In the genomic region with DNA sequence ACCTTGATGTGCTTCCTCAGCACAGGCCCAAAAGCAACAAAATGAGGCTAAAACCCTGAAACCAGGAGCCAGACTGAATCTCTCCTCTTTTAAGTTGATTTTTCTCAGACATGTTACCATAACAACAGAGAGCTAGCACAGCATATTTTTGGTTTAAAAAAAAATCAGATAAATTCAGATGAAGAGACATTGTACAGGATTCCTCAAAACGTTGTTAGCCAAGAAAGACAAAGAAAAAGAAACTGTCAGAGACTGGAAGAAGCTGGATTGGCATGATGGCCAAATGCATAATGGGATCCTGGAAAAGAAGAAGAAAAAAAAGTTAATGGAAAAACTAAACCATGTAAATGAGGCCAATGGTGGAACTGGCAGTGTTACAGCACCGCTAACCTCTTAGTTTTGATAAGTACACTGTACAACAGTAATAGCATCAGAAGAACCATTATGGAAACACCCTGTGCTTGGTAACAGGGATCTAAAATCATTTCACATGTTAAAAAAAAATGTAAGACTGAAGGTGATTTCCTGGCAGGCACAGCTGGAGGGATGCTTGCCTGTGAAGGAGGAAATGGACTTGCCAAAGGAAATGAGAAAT, we compare ENCODE assay signal across 18 mouse cellular contexts.
DNase-seq lines count a peak whose midpoint lies in the region; ATAC-seq and TF ChIP-seq lines count a peak whose summit lies in the region.
"Had no signal": no experiment of that assay in that cellular context is flagged by ENCODE, and none has a peak within 500 bp of the region (broad histone marks: within the 10 kb centered on the region; RNA-seq: fewer than 3 reads in every experiment).

No protein-coding gene starts in this region.

- TF ChIP-seq POLR2A in cerebellum, adult 2 months (IDR thresholded peaks at IDR 0.05; ENCODE audit: borderline replicate concordance, insufficient read depth, low read length) = no peak

- DNase-seq in heart, postnatal 10 days = peak; percentile 8 to 9
- no peak for DNase-seq in heart, adult 8-10 months (ENCODE audit: low spot score)
- DNase-seq in left cerebral cortex, adult 2 months (ENCODE audit: extremely low spot score in 1 of 2, low spot score in 2 of 2) = no peak
- no peak for DNase-seq in left cerebral cortex, postnatal 36 days (ENCODE audit: low spot score in 2 of 2)
- peak; percentile 34 for DNase-seq in brain, embryonic 18.5 days (ENCODE audit: low read depth, low spot score)
- peak; percentile 79 for DNase-seq in lung, postnatal 0 days (ENCODE audit: low spot score)
- DNase-seq in adrenal gland, adult 18-20 months (ENCODE audit: low spot score in 2 of 2) = no peak
- no peak for DNase-seq in cerebellum, adult 2 months
- DNase-seq: adrenal gland, adult 2 months; cerebellum, adult 9-11 months; heart, postnatal 36 days; left cerebral cortex, postnatal 4 days; liver; right cerebral cortex, postnatal 25 days; thymus, adult 18-20 months had no signal

- H3K36me3 ChIP-seq in lung, postnatal 0 days (ENCODE audit: insufficient read depth, low read length) = no peaks in the 10 kb centered on the region
- H3K36me3 ChIP-seq: heart, embryonic 12.5 days had no signal

- H3K4me3 ChIP-seq in left cerebral cortex, adult 2 months = no peak overlapping the region
- no peak overlapping the region for H3K4me3 ChIP-seq in lung, postnatal 0 days (ENCODE audit: low read depth, low read length)
- H3K4me3 ChIP-seq in cerebellum, adult 2 months (replicated peaks; ENCODE audit: insufficient read depth, low read depth, low read length) = no peak overlapping the region
- H3K4me3 ChIP-seq: heart, embryonic 12.5 days had no signal

- H3K9ac ChIP-seq in lung, postnatal 0 days (replicated peaks; ENCODE audit: low read depth) = no peak overlapping the region
- H3K9ac ChIP-seq: heart, embryonic 12.5 days had no signal

- no peak overlapping the region for H3K4me2 ChIP-seq in lung, postnatal 0 days (replicated peaks; ENCODE audit: low read depth, low read length)
- H3K4me2 ChIP-seq: heart, embryonic 12.5 days had no signal

- H3K27me3 ChIP-seq in lung, postnatal 0 days (replicated peaks; ENCODE audit: insufficient read depth, low read length) = no peaks in the 10 kb centered on the region
- H3K27me3 ChIP-seq in cerebellum, adult 2 months (ENCODE audit: control insufficient read depth, insufficient read depth, low read length) = no peaks in the 10 kb centered on the region; the same call in 1 of the 2 replicates
- H3K27me3 ChIP-seq: heart, embryonic 12.5 days had no signal

- peak; percentile 15; the same call in 1 of the 2 replicates for TF ChIP-seq EP300 in lung, postnatal 0 days (IDR thresholded peaks at IDR 0.05)

- intact Hi-C loops in heart, postnatal 10 days (cut with DNase I) = no loop called here
- intact Hi-C loops in left cerebral cortex, adult 2 months (cut with DNase I) = loop anchor here (2.0 to 10.0 kb wide), 3 partner anchors 34 to 530 kb away; partner anchors contain the start of gene Arid1b
- intact Hi-C loops in left cerebral cortex, postnatal 36 days (cut with DNase I) = no loop called here

- peak overlapping the region; percentile 38; the same call in 1 of the 2 replicates for H3K27ac ChIP-seq in left cerebral cortex, adult 2 months
- H3K27ac ChIP-seq in lung, postnatal 0 days (ENCODE audit: low read length) = no peak overlapping the region
- no peak overlapping the region for H3K27ac ChIP-seq in cerebellum, adult 2 months (ENCODE audit: insufficient read depth, low read length)

- peak; percentile 57 for ATAC-seq in lung, postnatal 0 days
- ATAC-seq: hindbrain, embryonic 16.5 days; intestine, embryonic 16.5 days had no signal

- WGBS in lung, postnatal 0 days = 37% methylated on average over 2 of the region's 2 CpGs
- 50% methylated on average over 2 of the region's 2 CpGs for WGBS in cerebellum, adult 2 months

- no peak for TF ChIP-seq CTCF in left cerebral cortex, adult 2 months (IDR thresholded peaks at IDR 0.05)
- TF ChIP-seq CTCF in lung, postnatal 0 days (IDR thresholded peaks at IDR 0.05) = no peak
- no peak for TF ChIP-seq CTCF in cerebellum, adult 2 months (IDR thresholded peaks at IDR 0.05; ENCODE audit: borderline replicate concordance, insufficient read depth, low read depth, low read length)

- H3K9me3 ChIP-seq in lung, postnatal 0 days (ENCODE audit: low read length) = no peaks in the 10 kb centered on the region
- H3K9me3 ChIP-seq: heart, embryonic 12.5 days had no signal

- no peaks in the 10 kb centered on the region for H3K4me1 ChIP-seq in lung, postnatal 0 days (ENCODE audit: insufficient read depth, low read depth, low read length)
- no peaks in the 10 kb centered on the region for H3K4me1 ChIP-seq in cerebellum, adult 2 months (ENCODE audit: control insufficient read depth, insufficient read depth, low read length)
- H3K4me1 ChIP-seq: heart, embryonic 12.5 days had no signal

Comparison
In these comparisons a context has a peak if more than half of its experiments do, and no peak if none do; other contexts are left out.
1. DNase-seq: peak in heart, postnatal 10 days (2 of 2), brain, embryonic 18.5 days (single experiment) and lung, postnatal 0 days (single experiment); none in heart, adult 8-10 months (single experiment), left cerebral cortex, adult 2 months (0 of 2), left cerebral cortex, postnatal 36 days (0 of 2), adrenal gland, adult 18-20 months (0 of 2) and cerebellum, adult 2 months (0 of 2).